Mouse (Mus musculus) ES-Bruce4 (cell line): ENCODE measurements at regions not wholly inside any gene's neighbourhood (a gene's known extent, or its start where the extent isn't known, plus 50 kb on each side); places are given as distances from the start of the nearest gene placed in this dataset.

Experiments
- CTCF ChIP-seq: IDR thresholded peaks from one replicate; pipeline ENCODE4 v1.8.1; 2011; ENCODE audit warnings: low read depth, low read length
- EP300 ChIP-seq: IDR thresholded peaks from 2 replicates; pipeline ENCODE4 v1.6.1; 2011; ENCODE audit warnings: low read depth, low read length; ENCODE audit not compliant: insufficient read depth
- POLR2A ChIP-seq: IDR thresholded peaks from one replicate; pipeline ENCODE4 v1.8.1; 2011; ENCODE audit warnings: low read length; ENCODE audit not compliant: insufficient read depth

DNA sequence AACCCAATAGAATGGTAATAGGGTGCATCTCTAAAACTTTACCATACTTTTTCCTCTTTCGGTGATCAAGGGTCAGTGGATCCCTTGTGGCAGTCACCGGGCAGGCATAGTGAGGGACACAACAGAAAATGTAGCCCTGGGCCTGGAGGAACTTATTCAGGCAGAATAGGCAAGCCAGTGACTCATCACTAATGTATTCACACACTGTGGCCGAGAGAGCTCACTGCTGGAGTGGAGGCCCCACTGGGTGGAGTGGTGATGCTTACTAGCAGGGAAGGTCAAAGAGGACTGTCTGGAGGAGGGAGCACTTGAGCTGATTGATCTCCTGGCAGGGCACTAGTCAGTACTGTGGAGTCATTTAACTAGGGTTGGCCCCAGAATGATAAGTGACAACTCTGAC, 62.4 kb upstream of the Pax1 start:
- TF ChIP-seq CTCF: no peak
- no peak for TF ChIP-seq POLR2A
- TF ChIP-seq EP300: no peak
